Mouse (Mus musculus) hindbrain, embryonic 14.5 days (tissue): ENCODE measurements around the gene Gosr2. TPM values are rescaled to one million over a fixed set of nuclear protein-coding genes. Genes with fewer than 3 reads are reported as not detected.

Source experiments
- ATAC-seq: fragments of 200-750 bp; cut with Nextera tagmentation; 2 replicates; pipeline ENCODE4 v1.8.0; 2017; ENCODE audit warnings: moderate number of reproducible peaks, mild to moderate bottlenecking, moderate TSS enrichment, moderate library complexity; ENCODE audit not compliant: low FRiP score
- DNase-seq: peaks from one replicate; pipeline ENCODE4 v3.0.0-alpha.2; 2015; ENCODE audit warnings: low spot score
- H3K27ac ChIP-seq: fragments of 300-500 bp; sonication (generic); 2 replicates; pipeline ENCODE4 v1.5.1; 2014; ENCODE audit warnings: mild to moderate bottlenecking, moderate library complexity
- H3K27me3 ChIP-seq: fragments of 300-500 bp; sonication (generic); 2 replicates; pipeline ENCODE4 v1.6.1; 2014; ENCODE audit warnings: mild to moderate bottlenecking, low read length, mixed read lengths; ENCODE audit not compliant: control insufficient read depth, insufficient read depth
- H3K36me3 ChIP-seq: fragments of 300-500 bp; sonication (generic); replicated peaks from 2 replicates; pipeline ENCODE4 v1.6.1; 2014; ENCODE audit not compliant: control insufficient read depth, insufficient read depth
- H3K4me1 ChIP-seq: fragments of 300-500 bp; sonication (generic); replicated peaks from 2 replicates; pipeline ENCODE4 v1.6.1; 2014; ENCODE audit warnings: antibody characterized with exemption, low read length, mixed read lengths; ENCODE audit not compliant: control insufficient read depth, insufficient read depth
- H3K4me2 ChIP-seq: fragments of 300-500 bp; sonication (generic); replicated peaks from 2 replicates; pipeline ENCODE4 v1.6.1; 2014; ENCODE audit warnings: mild to moderate bottlenecking, moderate library complexity
- H3K4me3 ChIP-seq: fragments of 300-500 bp; sonication (generic); replicated peaks from 2 replicates; pipeline ENCODE4 v1.5.1; 2014; ENCODE audit warnings: mild to moderate bottlenecking, low read length
- H3K9ac ChIP-seq: fragments of 300-500 bp; sonication (generic); 2 replicates; pipeline ENCODE4 v1.6.1; 2014
- H3K9me3 ChIP-seq: fragments of 300-500 bp; sonication (generic); 2 replicates; pipeline ENCODE4 v1.6.1; 2016; ENCODE audit warnings: low read length; ENCODE audit not compliant: control insufficient read depth
- WGBS: fragments of 180-500 bp; shearing (Covaris S2); extraction: QIAGEN DNeasy Blood & Tissue Kit; methylation state at CpG from one replicate; pipeline ENCODE4 v1.1.7; 2014; 5-methylcytosine and 5-hydroxymethylcytosine counted together
- polyA plus RNA-seq: library from polyadenylated mRNA; unstranded; fragments of >200 nt; fragmentation: Nextera tagmentation; extraction: Ambion mirVana; gene quantifications from 2 replicates; pipeline ENCODE4 v1.2.1, GENCODE M21; 2014

Gene Gosr2
- polyA plus RNA-seq, 1 experiment from 2014 or later = 93.0 TPM

DNA sequence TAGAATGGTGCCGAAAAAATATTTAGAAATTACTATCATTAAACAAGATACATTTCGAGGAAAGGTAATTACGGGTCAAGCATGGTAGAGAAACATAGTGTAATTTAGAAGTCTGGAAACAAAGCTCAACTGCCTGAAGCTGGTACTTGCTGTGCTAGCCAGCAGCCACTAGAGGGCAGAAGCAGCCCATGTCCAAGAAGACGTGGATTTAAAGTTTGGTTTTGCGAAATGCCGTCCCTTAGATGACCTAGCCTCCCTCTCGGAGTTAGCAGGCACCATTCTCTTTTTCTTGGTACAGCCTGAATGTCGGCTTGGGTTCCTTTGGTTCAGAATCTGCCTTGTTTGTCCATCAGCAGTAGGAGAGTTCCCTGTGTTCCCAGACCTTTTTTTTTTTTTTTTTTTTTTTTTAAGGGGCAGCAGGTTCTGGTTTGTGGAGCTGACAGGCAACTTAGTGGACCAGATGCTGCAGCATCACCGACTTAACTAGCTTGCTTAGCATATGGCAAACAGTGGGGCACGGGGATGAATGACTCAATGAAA, 58.2 kb downstream of the Gosr2 start:
- peak; percentile 84 for DNase-seq
- H3K4me1 ChIP-seq = no peaks in the 10 kb centered on the region
- H3K9me3 ChIP-seq = no peaks in the 10 kb centered on the region
- H3K36me3 ChIP-seq = no peaks in the 10 kb centered on the region
- H3K27me3 ChIP-seq = peaks cover 6% of the 10 kb centered on the region; the same call in 1 of the 2 replicates
- H3K9ac ChIP-seq = no peak overlapping the region
- no peak for ATAC-seq
- no peak overlapping the region for H3K27ac ChIP-seq
- WGBS = 7% methylated on average over 10 of the region's 10 CpGs
- no peak overlapping the region for H3K4me3 ChIP-seq
- H3K4me2 ChIP-seq = 0 out of 2 replicates have a peak overlapping the region, but pooled peaks have one; percentile 9

DNA sequence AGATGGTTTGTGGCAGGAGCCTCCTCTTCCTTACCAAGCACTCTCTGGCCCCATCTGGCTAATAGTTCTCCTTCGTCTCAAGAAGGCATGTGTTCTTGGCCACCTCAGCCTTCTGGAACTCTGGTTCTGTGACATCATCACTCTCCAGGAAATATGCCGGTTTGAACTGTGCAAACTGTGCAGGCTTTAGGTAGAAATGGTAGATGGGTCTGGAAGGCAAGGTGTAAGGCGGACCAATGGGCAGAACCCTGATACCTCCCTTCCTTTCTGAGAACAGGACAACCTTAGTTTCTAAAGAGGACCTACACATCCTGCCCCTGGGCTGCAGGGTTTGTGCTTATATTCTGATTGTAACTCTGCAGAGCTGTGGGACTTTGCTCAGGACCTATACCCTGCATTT, 58.9 kb downstream of the Gosr2 start, which contains the start of gene Lyzl6:
Gene Lyzl6 (minus strand): TSS at position 101 of the 400 bp plus-strand sequence.
- H3K27ac ChIP-seq = no peak within 1 kb of the TSS
- H3K9ac ChIP-seq = no peak within 1 kb of the TSS
- H3K27me3 ChIP-seq = peaks cover 6% of the 10 kb centered on the region; the same call in 1 of the 2 replicates
- H3K36me3 ChIP-seq = no peaks in the 10 kb centered on the region
- no peak for DNase-seq
- 90% methylated on average over 3 of the region's 3 CpGs for WGBS
- H3K4me1 ChIP-seq = no peaks in the 10 kb centered on the region
- no peak within 1 kb of the TSS for H3K4me3 ChIP-seq
- ATAC-seq = no peak
- H3K9me3 ChIP-seq = no peaks in the 10 kb centered on the region
- H3K4me2 ChIP-seq = 0 out of 2 replicates have a peak within 1 kb of the TSS, but pooled peaks have one; percentile 9

DNA sequence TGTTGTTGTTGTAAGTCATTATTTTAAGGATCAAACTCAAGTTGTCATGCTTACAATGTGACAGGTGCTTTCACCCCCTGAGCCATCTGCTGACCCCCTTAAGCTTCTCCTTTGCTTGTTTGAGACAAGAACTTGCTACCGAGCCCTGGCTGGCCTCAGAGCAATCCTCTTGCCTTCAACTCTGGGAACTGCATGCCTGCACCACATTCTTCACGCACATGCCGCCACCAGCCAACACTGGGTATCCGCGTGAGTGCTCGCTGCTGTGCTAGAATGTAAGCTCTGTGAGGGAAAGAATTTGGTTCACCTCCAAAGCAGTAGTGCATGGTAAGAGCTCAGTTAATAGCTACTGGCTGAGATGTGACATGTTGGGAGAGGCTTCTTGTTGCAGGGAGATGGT, 61.4 kb downstream of the Gosr2 start:
- H3K27ac ChIP-seq = no peak overlapping the region
- DNase-seq (no peak), ATAC-seq (no peak)
- no peak overlapping the region for H3K9ac ChIP-seq
- WGBS = 87% methylated on average over 6 of the region's 6 CpGs
- no peak overlapping the region for H3K4me3 ChIP-seq
- no peaks in the 10 kb centered on the region for H3K9me3 ChIP-seq
- H3K4me1 ChIP-seq = no peaks in the 10 kb centered on the region
- no peak overlapping the region for H3K4me2 ChIP-seq
- H3K36me3 ChIP-seq = no peaks in the 10 kb centered on the region
- peaks cover 6% of the 10 kb centered on the region; the same call in 1 of the 2 replicates for H3K27me3 ChIP-seq

DNA sequence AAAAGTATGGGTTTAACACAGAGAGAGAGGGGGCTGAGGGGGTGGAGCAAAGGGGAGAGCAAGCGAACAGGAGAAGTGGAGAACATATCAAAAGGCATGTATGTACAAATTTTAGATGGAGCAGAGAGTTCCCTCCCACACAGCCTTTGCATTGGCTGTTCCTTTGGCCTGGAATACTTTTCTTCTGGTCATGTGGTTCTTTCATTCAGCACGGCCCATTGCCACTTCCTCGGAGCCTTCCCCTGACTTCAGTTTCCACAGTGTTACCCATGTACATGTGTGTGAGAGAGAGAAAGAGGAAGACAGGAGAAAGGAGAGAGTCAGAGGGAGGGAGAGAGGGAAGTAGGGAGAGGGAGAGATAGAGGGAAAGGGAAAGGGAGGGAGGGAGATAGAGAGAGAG, 62.2 kb downstream of the Gosr2 start:
- H3K27me3 ChIP-seq = no peaks in the 10 kb centered on the region
- no peaks in the 10 kb centered on the region for H3K4me1 ChIP-seq
- 81% methylated on average over 3 of the region's 3 CpGs for WGBS
- no peak overlapping the region for H3K4me3 ChIP-seq
- no peak overlapping the region for H3K27ac ChIP-seq
- ATAC-seq (no peak), DNase-seq (no peak)
- no peaks in the 10 kb centered on the region for H3K36me3 ChIP-seq
- H3K4me2 ChIP-seq = no peak overlapping the region
- H3K9ac ChIP-seq = no peak overlapping the region
- H3K9me3 ChIP-seq = no peaks in the 10 kb centered on the region

DNA sequence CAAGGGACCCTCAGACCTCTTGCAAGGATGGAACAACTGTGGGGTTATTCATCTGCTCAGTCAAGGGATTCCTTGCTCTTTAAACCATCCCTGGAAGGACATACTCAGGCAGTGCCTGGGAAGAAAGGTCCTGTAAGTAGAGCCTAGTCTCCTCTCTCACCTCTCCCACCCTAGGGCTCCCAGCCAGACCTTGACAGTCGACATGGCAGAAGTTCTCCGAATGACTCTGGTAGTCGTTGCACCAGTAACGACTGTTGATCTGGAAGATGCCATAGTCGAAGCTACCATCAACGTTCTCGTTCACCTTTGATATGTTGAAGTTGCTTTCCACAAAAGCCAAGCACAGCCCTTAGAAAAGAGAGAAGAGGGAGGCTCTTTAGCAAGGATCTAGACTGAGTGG, 62.9 kb downstream of the Gosr2 start:
- Histone ChIP-seq H3K27ac (no peak overlapping the region), H3K4me2 (no peak overlapping the region), H3K9me3 (no peaks in the 10 kb centered on the region), H3K4me3 (no peak overlapping the region), H3K4me1 (no peaks in the 10 kb centered on the region), H3K27me3 (no peaks in the 10 kb centered on the region), H3K36me3 (no peaks in the 10 kb centered on the region), H3K9ac (no peak overlapping the region)
- DNase-seq (no peak), ATAC-seq (no peak)
- 91% methylated on average over 7 of the region's 7 CpGs for WGBS

DNA sequence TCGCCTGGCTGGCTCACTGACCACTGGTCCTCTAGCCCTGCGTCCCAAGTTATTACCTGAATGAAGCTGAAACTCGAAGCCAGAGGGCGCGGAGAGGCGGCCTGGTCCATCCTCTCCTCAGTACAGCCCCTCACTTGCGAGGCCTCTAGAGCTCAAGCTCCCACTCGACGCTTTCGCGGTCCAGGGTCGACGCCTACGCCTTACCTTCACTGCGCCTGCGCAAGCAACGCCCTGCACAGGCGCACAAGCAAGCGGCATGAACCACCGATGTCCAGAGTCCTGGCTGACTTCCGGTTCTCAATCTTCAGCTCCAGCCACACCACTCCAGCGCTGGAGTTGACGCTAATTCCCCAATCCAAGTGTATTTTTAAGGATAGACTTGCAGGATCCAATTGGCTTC, 70.2 kb downstream of the Gosr2 start:
- no peak for DNase-seq
- Histone ChIP-seq H3K9ac (no peak overlapping the region), H3K27me3 (no peaks in the 10 kb centered on the region), H3K4me1 (no peaks in the 10 kb centered on the region), H3K9me3 (no peaks in the 10 kb centered on the region), H3K4me2 (no peak overlapping the region), H3K27ac (no peak overlapping the region), H3K36me3 (no peaks in the 10 kb centered on the region), H3K4me3 (no peak overlapping the region)
- 85% methylated on average over 23 of the region's 23 CpGs for WGBS
- no peak for ATAC-seq

Other genes starting within 250 kb of the Gosr2 start
- gene Lrrc37a, start 193.3 kb downstream of the Gosr2 start, polyA plus RNA-seq = not detected in 2 replicates
- gene Gm884, start 76.8 kb downstream of the Gosr2 start, polyA plus RNA-seq = not detected in 2 replicates
- gene Lyzl6, start 59.0 kb downstream of the Gosr2 start, polyA plus RNA-seq = not detected in 2 replicates
- 0.35 TPM in 1 of 2 replicates, not detected in the other for gene Rprml, start 48.3 kb downstream of the Gosr2 start, polyA plus RNA-seq
- 0.16 and 0.19 TPM in 2 replicates for gene Wnt9b, start 51.9 kb upstream of the Gosr2 start, polyA plus RNA-seq
- 9.0 and 9.1 TPM in 2 replicates for gene Wnt3, start 76.3 kb upstream of the Gosr2 start, polyA plus RNA-seq